Mouse (Mus musculus) layer of hippocampus, postnatal 25 days (tissue): ENCODE results near the gene Ddr1. TPM values are rescaled to one million over a fixed set of nuclear protein-coding genes. Genes with fewer than 3 reads are reported as not detected.
"Not testable (repeated sequence)": the region's sequence is repeated elsewhere in the genome, so short reads cannot be mapped to it uniquely, and the experiment has no call there.

Experiments
- DNase-seq, 2 experiments: peaks; one replicate each; pipeline ENCODE4 v3.0.0; 2022; ENCODE audit warnings: mixed read lengths in 2 of 2, low spot score in 1 of 2; ENCODE audit errors: extremely low spot score in 1 of 2
- total RNA-seq, 2 experiments: library from RNA; stranded (reverse); gene quantifications; 2 replicates each; pipeline ENCODE4 v1.2.3; 2021

Ddr1 gene
- total RNA-seq = 10 to 100 TPM; 78.5 to 82.0 TPM

DNA sequence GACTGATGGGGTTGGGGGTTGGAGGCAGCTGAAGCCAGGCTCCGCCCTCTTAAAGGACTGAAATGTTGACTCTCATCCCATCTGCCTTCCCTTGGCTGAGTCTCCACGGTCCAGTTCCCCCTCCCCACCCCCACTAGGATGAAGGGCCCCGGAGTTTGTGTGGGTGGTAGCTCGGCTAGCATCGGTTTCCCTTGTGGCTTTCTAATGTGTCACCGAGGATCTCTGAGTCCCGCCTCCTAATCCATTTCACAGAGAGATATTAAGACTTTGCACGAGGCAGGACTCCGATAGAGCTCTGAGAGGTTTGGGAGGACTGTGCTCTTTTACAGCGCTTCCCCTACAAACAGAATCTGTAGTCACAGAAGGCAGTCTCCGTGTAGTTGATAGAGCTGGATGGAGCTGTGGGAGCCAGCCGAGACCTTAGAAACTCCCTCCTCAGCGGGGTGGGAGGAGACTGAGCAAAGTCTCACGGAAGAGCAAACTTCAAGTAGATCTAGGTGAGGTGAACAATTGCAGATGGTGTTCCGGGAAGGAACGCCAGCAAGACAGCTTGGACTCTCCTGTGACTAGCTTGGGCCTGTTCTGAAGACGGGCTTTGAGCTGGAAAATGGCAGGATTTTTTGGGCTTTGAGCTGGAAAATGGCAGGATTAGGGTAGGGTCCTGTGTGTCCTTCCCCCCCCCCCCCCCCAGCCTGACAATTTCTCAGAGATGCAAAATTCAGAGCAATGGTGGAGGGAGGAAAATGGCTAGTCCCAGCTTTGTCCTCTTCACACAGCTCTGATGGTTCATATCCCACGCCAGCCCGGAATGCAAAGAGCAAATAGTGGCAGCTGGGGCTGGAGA lies at the start of gene Ddr1:
Gene Ddr1, minus strand, starts transcription at position 1 of the 844 bp plus-strand sequence.
- DNase-seq = no peak

DNA sequence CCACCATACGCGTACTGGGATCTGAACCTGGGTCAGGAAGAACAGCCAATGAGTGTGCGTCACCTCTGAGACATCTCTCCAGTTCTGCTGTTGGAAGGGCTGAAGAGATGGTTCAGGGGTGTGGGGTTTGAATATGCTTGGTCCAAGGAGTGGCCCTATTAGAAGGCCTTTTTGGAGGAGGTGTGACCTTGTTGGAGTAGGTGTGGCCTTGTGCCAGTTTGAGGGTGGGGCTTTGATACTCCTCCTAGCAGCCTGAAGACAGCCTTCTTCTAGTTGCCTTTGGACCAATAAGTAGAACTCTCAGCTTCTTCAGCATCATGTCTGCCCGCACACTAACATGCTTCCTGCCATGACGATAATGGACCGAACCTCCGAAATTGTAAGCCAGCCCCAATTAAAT lies 49.2 kb upstream of the Ddr1 start:
- DNase-seq = no peak

DNA sequence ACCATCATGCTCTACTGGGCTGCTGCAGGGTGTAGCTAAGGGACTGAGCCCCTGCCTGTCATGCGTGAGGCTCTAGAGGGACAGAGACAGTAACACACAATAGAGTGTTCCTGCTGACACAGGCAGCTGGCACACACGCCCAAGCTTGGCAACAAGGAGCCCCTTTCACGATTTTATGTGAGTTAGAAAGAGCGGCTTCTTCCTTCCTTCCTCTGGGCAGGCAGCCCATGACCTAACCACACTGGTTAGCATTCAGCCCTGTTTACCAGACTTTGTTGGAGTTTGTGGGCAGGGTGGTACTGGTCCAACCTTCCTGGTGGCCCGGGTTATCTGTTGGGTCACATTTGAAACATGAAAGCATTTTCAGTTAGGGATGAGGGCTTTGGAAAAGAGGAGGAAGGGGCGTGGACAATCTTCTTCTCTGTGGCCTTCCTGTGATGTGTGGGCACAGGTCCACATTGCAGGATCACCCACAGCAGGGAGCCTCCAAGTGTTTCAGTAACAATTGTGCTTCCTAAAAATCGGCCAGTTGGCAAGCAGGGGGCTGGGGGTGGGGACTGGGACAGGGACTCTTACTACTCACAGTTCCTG lies 47.9 kb upstream of the Ddr1 start:
- peak in 1 of 2 experiments; percentile 14 for DNase-seq

DNA sequence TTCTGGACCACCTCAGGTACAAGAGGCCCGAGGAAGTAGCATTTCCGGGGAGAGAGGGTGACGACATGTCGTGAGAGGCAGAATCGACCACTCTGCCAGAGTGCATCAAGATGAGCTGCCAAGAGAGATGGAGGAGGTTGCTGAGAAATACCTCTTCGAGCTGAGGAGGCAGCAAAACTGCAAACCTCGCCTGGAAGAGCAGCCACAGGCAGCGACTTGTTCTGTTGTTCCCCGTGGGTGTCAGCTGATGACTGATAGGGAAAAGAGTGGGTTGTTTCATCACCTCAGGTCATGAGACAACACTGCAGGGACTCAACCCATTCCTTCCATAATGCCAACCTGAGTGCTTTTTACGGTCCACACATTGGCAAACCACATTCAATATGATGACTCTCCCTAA lies 45.3 kb upstream of the Ddr1 start:
- no peak for DNase-seq

DNA sequence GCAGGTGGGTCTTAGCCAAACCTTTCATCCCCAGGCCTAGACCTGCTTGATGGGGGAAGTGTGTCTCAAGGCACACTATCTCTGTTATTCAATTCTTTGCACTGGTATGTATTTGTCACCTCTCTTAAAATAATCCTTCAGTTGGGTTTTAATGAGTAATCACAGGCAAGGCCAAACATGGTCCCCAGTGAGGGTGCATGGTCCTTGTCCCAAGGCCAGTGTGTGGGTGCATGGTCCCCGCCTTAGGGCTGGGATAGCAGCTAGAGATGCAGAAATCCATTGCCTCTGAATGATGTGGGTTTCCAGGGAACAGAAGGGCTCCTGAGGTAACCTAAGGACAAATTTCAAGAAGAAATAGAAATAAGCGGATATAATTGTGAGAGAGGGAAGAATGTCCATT lies 39.9 kb upstream of the Ddr1 start:
- no peak for DNase-seq

DNA sequence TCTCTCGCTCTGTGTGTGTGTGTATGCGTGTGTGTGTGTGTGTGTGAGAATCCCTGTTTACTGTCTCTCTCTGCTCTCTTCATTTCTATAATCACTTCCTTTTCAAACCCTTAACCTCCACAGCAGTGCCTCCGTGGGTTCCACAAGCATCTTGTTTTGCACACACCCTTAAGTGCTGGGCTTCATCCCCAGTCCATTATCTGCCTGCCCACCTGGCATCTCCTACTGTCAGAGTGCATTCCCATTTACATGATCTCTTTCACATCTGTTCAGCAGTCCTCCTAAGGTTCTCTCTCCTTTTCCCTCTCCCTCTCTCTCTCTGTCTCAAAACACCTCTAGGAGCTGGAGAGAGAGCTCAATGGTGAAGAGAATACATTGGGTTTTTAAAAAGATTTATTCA lies 38.5 kb upstream of the Ddr1 start:
- DNase-seq = no peak

DNA sequence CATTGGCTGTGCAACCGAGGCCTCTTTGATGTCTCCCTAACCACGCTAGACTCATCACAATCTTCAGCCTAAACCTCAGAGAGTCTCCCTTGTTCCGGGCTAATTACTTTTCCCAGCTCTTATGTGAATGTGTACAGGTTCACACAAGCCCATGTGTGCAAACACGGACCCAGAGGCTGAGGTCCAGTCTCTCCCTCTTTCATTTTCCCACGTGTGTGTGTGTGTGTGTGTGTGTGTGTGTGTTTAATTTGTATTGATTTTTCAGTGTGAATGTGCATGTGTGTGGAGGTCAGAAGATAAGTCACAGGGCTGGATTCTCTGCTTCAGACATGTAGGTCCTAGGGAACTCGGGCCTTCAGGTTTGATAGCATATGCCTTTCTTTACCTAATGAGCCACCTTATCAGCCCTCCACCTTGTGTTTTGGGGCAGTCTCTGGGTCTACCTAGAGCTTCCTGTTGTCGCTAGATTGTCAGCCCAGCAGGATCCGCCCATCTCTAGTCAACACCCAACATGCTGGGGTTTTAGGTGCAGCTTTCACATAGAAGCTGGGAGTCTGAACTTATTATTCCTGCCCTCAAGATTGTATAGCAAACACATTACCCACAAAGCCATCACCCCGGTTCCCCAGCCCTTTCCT lies 37.3 kb upstream of the Ddr1 start:
- no peak for DNase-seq

DNA sequence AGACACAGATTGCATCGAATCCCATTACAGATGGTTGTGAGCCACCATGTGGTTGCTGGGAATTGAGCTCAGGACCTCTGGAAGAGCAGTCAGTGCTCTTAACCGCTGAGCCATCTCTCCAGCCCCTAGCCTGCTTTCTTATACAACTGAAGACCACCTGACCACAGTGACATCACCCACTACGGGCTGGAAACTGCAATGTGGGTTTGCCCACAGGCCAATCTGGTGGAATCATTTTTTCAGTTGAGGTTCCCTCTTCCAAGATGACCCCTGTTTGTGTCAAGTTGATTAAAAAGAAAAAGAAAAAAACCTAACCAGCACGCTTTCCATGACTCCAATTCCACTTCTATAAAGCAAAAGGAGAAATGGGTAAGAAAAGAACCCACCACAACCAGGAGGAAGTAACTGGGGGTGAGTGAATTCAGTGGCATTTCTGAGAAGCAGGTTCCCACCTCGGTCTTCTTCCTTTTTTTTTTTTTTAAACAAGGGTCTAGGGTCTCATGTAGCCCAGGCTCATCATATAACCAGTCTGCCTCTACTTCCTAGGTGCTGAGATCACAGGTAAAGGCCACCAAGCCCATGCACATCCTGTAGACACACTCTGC lies 36.0 kb upstream of the Ddr1 start:
- no peak for DNase-seq

DNA sequence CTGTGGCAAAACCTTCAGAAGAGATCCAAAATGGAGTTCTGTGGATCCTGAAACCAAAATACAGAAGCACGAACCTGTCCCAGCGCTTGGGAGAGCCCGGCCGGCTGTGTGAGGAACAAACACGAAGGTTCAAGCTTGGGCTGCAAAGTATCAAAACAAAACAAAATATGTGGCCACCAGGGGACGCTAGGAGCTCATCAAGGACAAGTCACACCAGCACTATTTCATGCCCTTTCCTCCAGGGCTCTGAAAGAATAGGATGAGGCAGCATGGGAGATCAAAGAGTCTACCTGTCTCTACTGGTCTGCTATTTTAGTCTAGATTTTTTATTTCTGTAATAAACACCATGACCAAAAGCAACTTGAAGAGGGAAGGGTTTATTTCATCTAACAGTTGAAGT lies 35.3 kb upstream of the Ddr1 start:
- peak; percentile 79 to 99 for DNase-seq

DNA sequence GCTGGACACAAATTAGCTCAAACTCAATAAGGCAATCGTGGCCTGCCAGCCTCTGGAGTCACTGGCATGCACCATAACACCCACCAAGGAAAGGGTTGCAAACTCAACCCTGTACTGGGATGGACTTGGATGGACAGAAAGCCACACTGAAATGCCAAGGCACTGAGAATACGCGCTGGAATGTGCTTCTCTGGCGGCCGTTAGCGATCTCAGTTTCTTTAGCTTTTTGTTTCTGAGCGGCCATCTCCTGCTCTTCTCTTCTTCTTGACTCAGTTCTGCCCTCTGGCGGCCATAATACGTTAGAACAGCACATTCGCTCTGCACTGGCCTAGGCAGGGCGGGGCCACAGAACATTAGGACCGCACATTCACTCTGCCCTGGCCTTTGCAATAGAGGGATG lies 33.3 kb upstream of the Ddr1 start:
- DNase-seq = peak; percentile 49 to 75

DNA sequence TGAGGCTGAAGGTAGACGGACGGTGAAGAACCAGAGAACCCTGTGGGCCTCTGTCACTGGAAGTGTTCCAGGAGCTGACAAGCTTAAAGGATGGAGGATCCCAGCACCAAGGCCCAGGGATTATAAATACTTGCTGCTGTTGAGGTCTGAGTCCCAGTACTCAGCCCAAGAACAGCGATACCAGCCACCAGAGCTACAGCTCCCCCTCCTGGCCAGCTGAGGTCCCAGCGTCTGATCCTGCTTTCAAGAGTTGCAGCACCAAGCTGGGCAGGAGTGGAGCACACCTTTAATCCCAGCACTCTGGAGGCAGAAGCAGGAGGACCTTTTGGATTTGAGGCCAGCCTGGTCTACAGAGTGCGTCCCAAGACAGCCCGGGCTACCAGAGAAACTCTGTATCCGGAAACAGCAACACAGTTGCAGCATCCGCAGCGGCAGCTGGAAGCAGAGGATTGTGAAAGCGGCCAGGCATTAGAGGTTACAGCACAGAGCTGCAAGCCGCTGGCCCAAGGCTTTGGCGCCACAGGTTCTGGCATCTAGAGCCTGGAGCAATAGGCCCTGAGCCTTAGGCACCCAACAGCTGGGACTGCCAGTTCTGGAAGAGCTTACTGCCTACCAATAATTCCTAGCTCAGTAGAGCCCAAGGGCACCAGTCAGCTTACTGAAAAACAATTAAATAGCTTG lies 32.0 kb upstream of the Ddr1 start:
- peak; percentile 57 to 74 for DNase-seq

DNA sequence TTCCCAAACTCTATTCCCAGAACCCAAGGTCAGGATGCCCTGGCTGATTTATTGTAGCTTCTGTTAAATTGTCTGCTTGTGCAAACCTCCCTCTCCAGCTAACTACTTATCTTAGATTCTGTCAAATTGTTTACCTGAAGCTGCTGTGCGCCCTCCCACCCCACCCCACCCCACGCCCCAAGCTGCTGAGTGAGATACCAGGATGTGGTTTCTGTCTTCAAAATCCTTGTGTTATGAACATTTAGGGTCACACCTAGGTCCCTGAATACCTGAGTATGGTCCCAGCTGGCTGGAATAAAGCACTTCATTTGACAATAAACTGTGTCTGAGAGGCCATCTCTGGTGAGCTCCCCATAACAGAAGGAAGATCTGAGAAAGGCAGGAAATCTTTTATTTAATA lies 30.1 kb upstream of the Ddr1 start:
- no peak for DNase-seq

DNA sequence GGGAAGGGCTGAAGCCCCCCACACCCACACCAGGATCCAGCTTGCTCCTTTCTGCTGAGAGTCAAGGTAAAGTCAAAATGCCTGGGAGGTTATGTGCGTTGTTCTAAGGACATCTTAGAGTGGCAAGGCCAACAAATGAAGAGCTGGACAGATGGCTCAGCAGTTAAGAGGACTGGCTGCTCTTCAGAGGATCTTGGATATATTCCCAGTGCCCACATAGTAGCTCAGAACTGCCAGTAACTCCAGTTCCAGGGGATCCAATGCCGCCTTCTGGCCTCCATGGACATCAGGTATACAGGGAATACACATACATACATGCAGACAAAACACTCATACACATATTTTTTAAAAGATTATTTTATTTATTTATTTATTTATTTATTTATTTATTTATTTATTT lies 29.0 kb upstream of the Ddr1 start:
- DNase-seq = no peak

DNA sequence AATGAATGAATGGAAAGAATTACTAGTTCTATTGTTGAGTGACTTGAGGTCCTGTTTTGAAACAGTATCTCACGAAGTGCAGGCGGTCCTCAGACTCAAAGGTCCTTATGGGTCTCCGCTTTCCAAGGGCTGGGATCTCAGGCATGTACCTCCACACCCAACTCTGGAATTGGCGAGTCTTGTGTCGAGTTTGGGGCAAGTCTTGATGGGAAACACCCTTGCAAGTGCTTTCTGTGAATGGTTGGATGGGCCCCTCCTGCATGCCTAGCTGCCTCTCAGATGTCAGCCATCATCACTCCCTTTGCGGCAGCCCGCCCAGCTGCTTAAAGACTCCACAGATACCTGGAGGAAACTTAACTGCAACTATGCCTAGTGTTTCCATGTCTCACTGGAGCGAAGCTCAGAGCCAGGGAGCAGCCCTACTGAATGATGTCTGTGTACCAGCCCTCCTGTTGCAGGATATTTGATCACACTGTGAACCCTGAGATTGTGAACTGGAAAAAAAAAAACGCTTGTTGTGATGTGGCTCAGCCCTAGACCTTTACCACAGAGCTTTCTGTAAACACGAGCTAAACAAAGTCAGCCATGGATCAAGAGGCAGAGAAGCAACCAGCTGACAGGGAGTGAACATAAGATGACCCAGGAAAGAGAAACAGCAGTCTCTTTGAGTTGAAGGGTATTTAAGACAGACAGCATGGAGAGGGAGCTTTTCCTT lies 27.2 kb upstream of the Ddr1 start:
- DNase-seq = no peak

DNA sequence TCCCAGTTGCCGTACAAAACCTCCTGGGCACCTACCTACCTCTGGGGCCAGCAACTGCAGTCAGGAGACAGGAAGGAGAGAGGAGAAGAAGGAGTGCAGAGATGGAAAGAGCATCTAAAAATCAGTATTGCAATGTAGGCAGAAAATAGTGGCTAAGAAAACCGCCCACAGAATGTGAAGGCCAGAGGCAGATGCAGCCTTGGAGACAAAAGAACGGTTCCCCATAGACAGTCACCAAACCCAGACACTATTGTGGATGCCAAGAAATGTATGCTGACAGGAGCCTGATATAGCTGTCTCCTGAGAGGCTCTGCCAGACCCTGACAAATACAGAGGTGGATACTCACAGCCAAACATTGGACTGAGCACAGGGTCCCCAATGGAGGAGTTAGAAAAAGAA lies 25.7 kb upstream of the Ddr1 start:
- not testable (repeated sequence) for DNase-seq

DNA sequence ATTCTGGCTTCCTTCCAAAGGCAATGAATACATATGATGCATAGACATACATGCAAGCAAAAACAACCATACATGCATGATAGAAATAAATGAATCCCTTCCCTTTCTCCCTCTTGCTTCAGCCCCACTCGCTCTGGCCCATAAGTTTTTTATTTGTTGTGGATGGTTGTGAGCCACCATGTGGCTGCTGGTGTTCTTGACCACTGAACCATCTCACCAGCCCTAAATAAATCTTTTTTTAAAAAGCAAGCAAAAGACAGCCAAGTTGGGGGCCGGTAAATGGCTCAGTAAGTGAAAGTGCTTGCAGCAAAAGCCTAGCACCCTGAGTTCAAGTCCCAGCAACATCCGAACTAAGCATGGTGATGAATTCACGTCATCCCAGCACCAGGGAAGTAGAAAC lies 24.4 kb upstream of the Ddr1 start:
- no peak for DNase-seq

DNA sequence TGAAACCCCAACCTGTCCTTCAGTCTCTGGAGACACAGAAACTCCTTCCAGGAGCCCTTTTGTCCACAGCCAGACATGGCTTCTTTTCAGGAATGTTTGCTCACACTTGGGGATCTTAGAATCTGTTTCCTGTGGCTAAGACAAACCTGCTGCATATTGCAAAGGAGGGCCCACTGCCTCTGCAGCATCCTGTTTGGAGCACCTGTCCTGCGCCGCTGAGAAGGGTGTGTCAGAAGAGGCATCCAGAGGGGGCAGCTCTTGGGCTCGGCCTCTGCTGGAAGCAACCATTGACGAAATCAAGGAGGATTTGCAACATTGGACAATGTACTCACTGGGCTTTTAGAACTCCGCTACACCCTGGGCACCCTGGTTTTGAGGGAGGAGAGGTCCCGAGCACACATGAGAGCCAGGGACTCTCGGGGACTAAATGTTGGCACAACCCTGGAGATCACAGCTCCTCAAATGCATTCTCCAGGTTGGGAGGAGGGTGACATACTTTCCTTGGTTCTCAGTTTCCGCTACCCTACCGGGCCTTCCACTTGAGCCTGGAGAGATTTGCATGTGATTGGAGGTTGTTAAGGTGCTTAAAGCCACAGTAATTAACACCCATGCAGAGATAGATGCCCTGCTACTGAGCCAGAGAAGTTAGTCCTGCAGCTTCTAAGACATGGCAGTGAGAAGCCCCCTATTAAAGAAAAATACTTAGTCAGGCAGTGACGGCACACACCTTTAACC lies 23.2 kb upstream of the Ddr1 start:
- no peak for DNase-seq

DNA sequence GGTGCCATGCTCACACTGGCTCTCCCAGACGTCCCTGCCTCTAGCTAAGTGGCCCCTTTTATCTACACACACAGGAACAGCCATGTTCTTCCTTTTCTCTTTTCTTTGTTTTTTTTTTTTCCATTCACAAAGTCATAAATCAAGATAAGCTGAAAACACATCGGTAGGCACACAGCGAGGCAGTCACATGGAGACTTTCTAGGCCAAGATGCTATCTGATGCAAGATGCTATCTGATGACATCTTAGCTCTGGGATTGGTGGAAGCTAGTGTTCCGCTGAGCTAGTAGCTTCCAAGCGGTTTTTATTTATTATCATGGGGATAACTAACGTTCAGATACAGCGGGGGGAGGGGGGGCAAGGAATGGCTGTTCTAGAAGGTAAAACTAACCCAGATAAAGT lies 22.6 kb upstream of the Ddr1 start:
- DNase-seq = no peak
